Mouse (Mus musculus) spleen, adult 2 months (tissue): ENCODE results near the gene Rab3c.

ENCODE experiments used
- CTCF ChIP-seq: fragments of 200-500 bp; IDR thresholded peaks from 2 replicates; pipeline ENCODE4 v1.5.1; 2011; ENCODE audit warnings: mild to moderate bottlenecking, inconsistent platforms; ENCODE audit not compliant: insufficient read depth, insufficient read length, insufficient replicate concordance; ENCODE audit errors: extremely low read depth
- POLR2A ChIP-seq: fragments of 200-500 bp; IDR thresholded peaks from 2 replicates; pipeline ENCODE4 v1.6.1; 2011; ENCODE audit warnings: low read depth, low read length, inconsistent platforms

DNA sequence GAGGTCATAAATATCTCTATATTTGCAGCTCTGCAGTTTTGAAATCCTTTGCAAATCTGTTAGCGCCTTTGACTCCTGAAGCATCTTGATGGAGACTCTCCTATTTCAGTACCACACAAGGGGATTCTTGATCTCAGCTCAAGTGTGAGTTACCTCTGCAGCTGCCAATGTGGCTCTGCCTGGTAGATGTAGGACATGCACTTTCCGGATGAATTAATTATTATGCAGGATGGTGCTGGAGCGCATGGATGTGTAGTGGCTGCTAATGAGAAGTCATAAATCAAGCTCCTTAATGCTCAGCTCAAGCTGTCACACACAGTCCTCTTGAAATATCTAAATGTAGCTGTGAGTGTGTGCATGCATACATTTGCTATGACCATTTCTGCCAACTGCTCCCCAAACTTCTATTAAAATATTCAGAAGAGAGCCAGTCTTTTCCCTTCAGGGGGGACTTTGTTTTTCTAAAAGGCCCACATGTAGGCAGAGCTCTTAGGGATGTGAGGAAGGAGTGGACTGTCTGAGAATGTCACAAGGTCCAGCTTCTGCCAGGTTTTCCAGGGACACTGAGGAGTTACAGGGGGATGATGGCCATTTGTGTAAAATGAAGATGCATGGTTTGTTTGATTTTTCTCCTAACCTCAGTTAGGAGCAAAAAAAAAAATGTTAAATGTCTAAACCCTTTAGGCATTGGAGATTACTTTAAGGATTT is 114.0 kb downstream of the Rab3c start:
- TF ChIP-seq CTCF (no peak), POLR2A (no peak)
